Mouse (Mus musculus) lung, embryonic 14.5 days (tissue): ENCODE results near the gene Snd1. TPM values are rescaled to one million over a fixed set of nuclear protein-coding genes. Genes with fewer than 3 reads are reported as not detected.

Experiments
- ATAC-seq: fragments of 200-750 bp; cut with Nextera tagmentation; 2 replicates; pipeline ENCODE4 v1.8.0; 2017; ENCODE audit warnings: mild to moderate bottlenecking, moderate TSS enrichment, moderate library complexity; ENCODE audit not compliant: insufficient read depth
- DNase-seq: peaks from one replicate; pipeline ENCODE4 v3.0.0-alpha.2; 2015
- H3K27ac ChIP-seq: fragments of 300-500 bp; sonication (generic); 2 replicates; pipeline ENCODE4 v1.5.1; 2014; ENCODE audit warnings: low read depth, mild to moderate bottlenecking, moderate library complexity
- H3K27me3 ChIP-seq: fragments of 300-500 bp; sonication (generic); 2 replicates; pipeline ENCODE4 v1.6.1; 2014; ENCODE audit warnings: low read length, control low read depth; ENCODE audit not compliant: insufficient read depth
- H3K36me3 ChIP-seq: fragments of 300-500 bp; sonication (generic); 2 replicates; pipeline ENCODE4 v1.6.1; 2014; ENCODE audit warnings: control low read depth; ENCODE audit not compliant: insufficient read depth
- H3K4me1 ChIP-seq: fragments of 300-500 bp; sonication (generic); 2 replicates; pipeline ENCODE4 v1.6.1; 2014; ENCODE audit warnings: antibody characterized with exemption, control low read depth; ENCODE audit not compliant: insufficient read depth
- H3K4me2 ChIP-seq: fragments of 300-500 bp; sonication (generic); 2 replicates; pipeline ENCODE4 v1.6.1; 2014; ENCODE audit warnings: mild to moderate bottlenecking
- H3K4me3 ChIP-seq: fragments of 300-500 bp; sonication (generic); 2 replicates; pipeline ENCODE4 v1.5.1; 2014; ENCODE audit warnings: low read depth, low read length
- H3K9ac ChIP-seq: fragments of 300-500 bp; sonication (generic); 2 replicates; pipeline ENCODE4 v1.6.1; 2014
- H3K9me3 ChIP-seq: fragments of 300-500 bp; sonication (generic); 2 replicates; pipeline ENCODE4 v1.6.1; 2016; ENCODE audit warnings: low read depth, low read length, control low read depth
- CTCF ChIP-seq: IDR thresholded peaks from 2 replicates; pipeline ENCODE4 v1.5.1; 2016; ENCODE audit warnings: antibody characterized with exemption, low read depth
- WGBS: fragments of 180-500 bp; shearing (Covaris S2); extraction: QIAGEN DNeasy Blood & Tissue Kit; methylation state at CpG from one replicate; pipeline ENCODE4 v1.1.7; 2014; 5-methylcytosine and 5-hydroxymethylcytosine counted together
- polyA plus RNA-seq: library from polyadenylated mRNA; unstranded; fragments of >200 nt; fragmentation: Nextera tagmentation; extraction: Ambion mirVana; gene quantifications from 2 replicates; pipeline ENCODE4 v1.2.1, GENCODE M21; 2014

Snd1 gene
- polyA plus RNA-seq, 1 experiment from 2014 or later: 145 TPM

DNA sequence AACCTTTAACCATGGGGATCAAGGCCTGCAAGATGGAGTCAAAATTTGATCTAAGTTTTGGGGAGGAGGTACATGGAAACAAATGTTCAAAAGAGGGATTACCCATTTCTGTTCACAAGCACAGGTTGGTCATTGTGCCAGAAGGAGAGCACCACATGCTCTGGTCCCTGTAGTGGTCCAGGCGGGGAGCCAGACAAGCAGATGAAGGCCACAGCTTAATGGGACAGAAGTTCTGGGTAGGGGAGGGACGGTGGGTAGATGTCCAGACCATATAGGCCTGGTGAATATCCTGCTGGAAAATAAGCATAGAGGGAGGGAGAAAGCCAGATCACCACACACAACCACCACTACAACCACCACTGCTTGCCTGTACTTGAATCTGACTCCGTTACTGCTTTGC, 503.9 kb downstream of the Snd1 start:
- H3K36me3 ChIP-seq: no peaks in the 10 kb centered on the region
- no peak overlapping the region for H3K27ac ChIP-seq
- WGBS: 87% methylated on average over 3 of the region's 3 CpGs
- no peak overlapping the region for H3K4me2 ChIP-seq
- no peaks in the 10 kb centered on the region for H3K9me3 ChIP-seq
- no peak for TF ChIP-seq CTCF
- DNase-seq (no peak), ATAC-seq (no peak)
- H3K4me1 ChIP-seq: no peaks in the 10 kb centered on the region
- H3K9ac ChIP-seq: no peak overlapping the region
- H3K4me3 ChIP-seq: no peak overlapping the region
- peaks cover 26% of the 10 kb centered on the region for H3K27me3 ChIP-seq

DNA sequence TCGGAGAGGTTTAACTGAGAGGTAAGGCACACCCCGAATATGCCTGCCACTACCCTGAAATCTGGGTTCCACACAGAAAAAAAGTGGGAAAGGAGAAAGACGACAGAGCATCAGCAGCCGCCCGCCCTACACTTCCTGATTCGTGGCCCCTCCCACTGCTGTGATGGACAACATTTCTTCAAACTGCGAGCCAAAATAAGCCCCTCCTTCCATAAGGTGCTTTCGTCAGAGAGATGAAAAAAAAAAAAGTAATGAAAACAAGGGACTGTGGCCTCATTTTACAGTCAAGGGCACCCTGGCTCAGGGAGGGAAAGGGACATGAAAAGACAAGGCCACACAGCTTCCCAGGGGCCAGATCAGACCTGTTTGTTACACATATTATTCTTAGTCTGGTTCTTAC, 504.6 kb downstream of the Snd1 start:
- ATAC-seq (no peak), DNase-seq (no peak)
- no peaks in the 10 kb centered on the region for H3K36me3 ChIP-seq
- H3K4me2 ChIP-seq: no peak overlapping the region
- H3K4me1 ChIP-seq: no peaks in the 10 kb centered on the region
- TF ChIP-seq CTCF: no peak
- H3K27me3 ChIP-seq: peaks cover 26% of the 10 kb centered on the region
- no peak overlapping the region for H3K4me3 ChIP-seq
- 59% methylated on average over 8 of the region's 8 CpGs for WGBS
- H3K27ac ChIP-seq: no peak overlapping the region
- no peak overlapping the region for H3K9ac ChIP-seq
- no peaks in the 10 kb centered on the region for H3K9me3 ChIP-seq

GRCm38 (mm10) chr6:28980219-28980618, 505.3 kb downstream of the Snd1 start:
- H3K4me1 ChIP-seq: no peaks in the 10 kb centered on the region
- H3K27ac ChIP-seq: no peak overlapping the region
- TF ChIP-seq CTCF: no peak
- no peak overlapping the region for H3K9ac ChIP-seq
- peak overlapping the region; percentile 78 for H3K4me2 ChIP-seq
- WGBS: 4% methylated on average over 14 of the region's 14 CpGs
- DNase-seq: peak; percentile 36
- no peaks in the 10 kb centered on the region for H3K9me3 ChIP-seq
- no peaks in the 10 kb centered on the region for H3K36me3 ChIP-seq
- 0 out of 2 replicates have a peak overlapping the region, but pooled peaks have one; percentile 39 for H3K4me3 ChIP-seq
- no peak for ATAC-seq
- peaks cover 26% of the 10 kb centered on the region for H3K27me3 ChIP-seq

DNA sequence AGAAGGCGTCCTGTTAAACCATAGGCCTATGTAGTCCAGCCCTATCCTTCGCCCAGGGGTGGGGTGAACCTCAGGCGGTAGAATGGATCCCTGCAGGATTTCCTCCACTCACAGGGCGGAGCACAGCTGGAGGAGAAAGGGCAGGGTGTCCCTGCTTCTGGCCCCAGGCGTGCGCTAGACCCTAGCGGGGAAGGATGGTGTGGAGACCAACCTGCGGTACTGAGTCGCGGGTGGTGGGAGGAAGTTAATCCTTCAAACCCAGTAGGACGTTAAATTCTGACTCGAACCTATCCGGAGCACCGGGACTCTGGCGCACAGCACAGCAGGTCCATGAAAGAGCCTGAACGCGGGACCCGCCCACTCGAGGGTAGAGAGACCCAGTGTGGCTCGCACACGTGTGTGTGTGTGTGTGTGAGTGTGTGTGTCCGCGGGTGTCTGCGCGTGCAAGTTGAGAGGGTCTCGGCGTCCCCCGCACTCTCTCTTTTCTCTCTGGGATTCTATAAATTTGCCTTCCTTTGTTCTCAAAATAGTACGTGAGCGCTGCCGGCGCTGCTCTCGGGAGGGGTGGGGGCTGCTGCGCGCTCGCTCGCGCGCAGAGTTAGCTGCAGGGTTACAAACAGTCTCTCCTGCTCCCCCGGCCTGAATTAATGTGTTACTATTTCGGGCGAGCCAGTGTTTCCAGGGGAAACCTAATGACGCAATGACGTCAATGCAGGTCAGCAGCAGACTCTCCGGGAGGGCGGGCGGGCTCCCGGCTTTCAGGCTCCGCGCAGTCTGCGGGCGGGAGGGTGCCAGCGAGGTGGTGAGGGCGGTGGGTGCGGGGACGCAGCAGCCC, 506.0 kb downstream of the Snd1 start:
- H3K27me3 ChIP-seq: peaks cover 26% of the 10 kb centered on the region
- H3K36me3 ChIP-seq: no peaks in the 10 kb centered on the region
- peak overlapping the region; percentile 78 for H3K4me2 ChIP-seq
- peak overlapping the region; percentile 27; the same call in 1 of the 2 replicates for H3K9ac ChIP-seq
- H3K27ac ChIP-seq: 0 out of 2 replicates have a peak overlapping the region, but pooled peaks have one; percentile 30
- H3K4me3 ChIP-seq: peak overlapping the region; percentile 39
- H3K9me3 ChIP-seq: no peaks in the 10 kb centered on the region
- no peaks in the 10 kb centered on the region for H3K4me1 ChIP-seq
- WGBS: under 1% methylated on average over 56 of the region's 56 CpGs
- ATAC-seq (peak; percentile 87), DNase-seq (peak; percentile 71)
- TF ChIP-seq CTCF: no peak

DNA sequence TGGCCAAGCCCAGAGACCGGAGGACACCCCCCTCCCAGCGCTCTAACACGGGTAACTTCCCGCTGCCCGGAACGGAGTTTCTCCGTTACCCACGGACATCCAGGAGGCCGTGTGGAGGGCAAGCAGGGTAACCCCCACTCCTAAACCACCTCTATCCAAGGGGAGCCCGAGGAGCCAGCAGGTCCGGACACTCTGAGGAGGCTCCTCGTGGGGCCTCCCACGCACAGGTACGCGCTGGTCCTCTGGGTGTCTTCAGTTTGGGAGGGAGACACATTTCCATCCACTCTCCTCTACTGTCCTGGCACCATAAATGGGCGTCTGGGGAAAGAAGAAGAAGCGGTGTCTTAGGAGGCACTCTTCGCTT, 506.6 kb downstream of the Snd1 start:
- Histone ChIP-seq H3K4me1 (no peaks in the 10 kb centered on the region), H3K9me3 (no peaks in the 10 kb centered on the region), H3K4me3 (peak overlapping the region; percentile 39), H3K36me3 (no peaks in the 10 kb centered on the region), H3K27me3 (peaks cover 26% of the 10 kb centered on the region), H3K27ac (no peak overlapping the region), H3K4me2 (peak overlapping the region; percentile 78), H3K9ac (no peak overlapping the region)
- TF ChIP-seq CTCF: no peak
- DNase-seq: no peak
- peak; percentile 3; the same call in 1 of the 2 replicates for ATAC-seq
- 6% methylated on average over 18 of the region's 18 CpGs for WGBS

GRCm38 (mm10) chr6:28981966-28982701, 507.2 kb downstream of the Snd1 start:
- ATAC-seq: no peak
- H3K4me1 ChIP-seq: no peaks in the 10 kb centered on the region
- no peak overlapping the region for H3K27ac ChIP-seq
- peak; percentile 89 for DNase-seq
- TF ChIP-seq CTCF: no peak
- H3K9me3 ChIP-seq: no peaks in the 10 kb centered on the region
- 16% methylated on average over 18 of the region's 18 CpGs for WGBS
- H3K4me2 ChIP-seq: peak overlapping the region; percentile 78; the same call in 1 of the 2 replicates
- no peaks in the 10 kb centered on the region for H3K36me3 ChIP-seq
- H3K4me3 ChIP-seq: no peak overlapping the region
- peaks cover 26% of the 10 kb centered on the region for H3K27me3 ChIP-seq
- H3K9ac ChIP-seq: no peak overlapping the region

- Histone ChIP-seq H3K36me3 (no peaks in the 10 kb centered on the region), H3K4me2 (no peak overlapping the region), H3K27me3 (peaks cover 26% of the 10 kb centered on the region), H3K4me3 (no peak overlapping the region), H3K9me3 (no peaks in the 10 kb centered on the region), H3K27ac (no peak overlapping the region), H3K4me1 (no peaks in the 10 kb centered on the region), H3K9ac (no peak overlapping the region)
- TF ChIP-seq CTCF: no peak
- 76% methylated on average over 1 of the region's 1 CpGs for WGBS
- ATAC-seq (no peak), DNase-seq (no peak)
Observed at GRCm38 (mm10) chr6:28982817-28983216, 507.9 kb downstream of the Snd1 start.

Other genes starting within 250 kb of the Snd1 start
- 19.8 and 21.9 TPM in 2 replicates for gene Zfp800, start 77.1 kb upstream of the Snd1 start, polyA plus RNA-seq
- 349 and 376 TPM in 2 replicates for gene Arf5, start 51.6 kb upstream of the Snd1 start, polyA plus RNA-seq
- gene Fscn3, start 47.4 kb upstream of the Snd1 start, polyA plus RNA-seq: not detected in 2 replicates
- gene Gcc1, start 46.7 kb upstream of the Snd1 start, polyA plus RNA-seq: 7.1 and 7.3 TPM in 2 replicates
- gene Pax4, start 25.8 kb upstream of the Snd1 start, polyA plus RNA-seq: not detected in 2 replicates